Mouse (Mus musculus): ENCODE results near the gene Prokr2.
A peak's percentile ranks its signal among the peaks of the same experiment; 100 is the strongest.

The Prokr2 gene

DNA sequence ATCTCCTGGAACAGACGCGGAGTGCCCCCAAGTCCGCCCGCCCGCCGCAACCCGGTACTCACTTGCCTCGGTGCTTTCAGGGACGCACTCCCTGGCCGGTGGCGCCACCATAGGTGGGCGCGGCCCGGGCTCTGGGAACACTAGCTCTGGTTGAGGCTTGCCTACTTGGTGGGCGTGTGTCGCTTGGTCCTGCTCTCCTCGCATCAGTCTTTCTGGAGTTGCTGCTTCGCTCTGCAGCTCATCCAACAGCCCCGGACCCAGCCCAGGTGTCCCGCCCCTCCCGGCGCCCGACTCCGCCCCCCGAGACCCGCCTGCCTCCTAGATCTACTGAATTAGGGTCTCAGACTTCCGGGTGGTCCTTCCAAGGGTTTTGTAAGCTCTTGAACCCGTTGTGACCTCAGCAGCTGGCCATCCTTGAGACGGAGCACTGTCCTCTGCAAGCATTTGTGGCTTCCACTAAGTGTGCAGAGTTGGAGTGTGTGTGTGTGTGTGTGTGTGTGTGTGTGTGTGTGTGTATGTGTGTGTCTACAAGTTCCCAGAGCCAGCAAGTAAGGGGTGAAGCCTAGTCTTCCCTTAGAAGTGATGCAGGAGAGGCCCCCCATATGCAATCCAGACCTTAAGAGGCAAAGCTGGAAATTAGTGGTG is at the start of gene Prokr2:
Prokr2 (minus strand) TSS at position 254 of the 645 bp plus-strand sequence.
- DNase-seq (ENCODE audit: low read depth): no peak

DNA sequence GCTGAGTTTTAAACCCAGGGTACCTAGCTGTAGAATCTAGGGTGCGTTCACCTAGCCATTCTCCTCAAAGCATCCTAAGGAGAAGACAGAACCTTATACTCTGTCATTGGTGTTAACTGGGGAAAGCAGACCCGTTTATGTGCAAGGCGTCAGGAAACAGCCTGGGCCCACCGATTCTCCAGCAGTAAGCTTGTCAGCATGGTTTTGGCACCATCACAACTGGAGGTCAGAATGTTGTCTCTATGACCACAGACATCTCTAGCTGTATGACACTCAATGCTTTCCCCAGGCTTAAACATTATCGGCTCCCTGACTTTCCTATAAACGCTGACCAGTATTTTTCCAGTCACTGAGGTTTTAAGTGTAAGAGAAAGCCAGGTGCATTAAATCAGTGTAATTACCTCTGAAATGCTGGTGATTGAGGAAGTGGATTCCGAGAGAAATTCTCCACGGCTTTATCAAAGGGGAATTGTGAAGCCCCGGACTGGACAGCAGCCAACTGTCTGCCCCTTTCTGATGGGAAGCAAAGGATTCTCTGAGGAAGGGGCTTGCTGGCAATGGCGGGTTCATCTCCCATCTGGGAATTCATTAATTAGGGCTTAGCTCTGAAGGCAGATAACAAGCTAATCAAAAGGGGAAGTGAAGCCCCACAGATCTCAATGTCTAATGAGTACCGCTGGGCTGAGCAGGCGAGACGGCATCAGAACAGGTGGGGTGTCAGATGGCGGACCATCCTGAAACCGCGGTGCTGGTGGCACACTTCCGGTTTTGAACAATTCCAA is 42.1 kb upstream of the Prokr2 start:
- DNase-seq (ENCODE audit: low read depth): no peak

DNA sequence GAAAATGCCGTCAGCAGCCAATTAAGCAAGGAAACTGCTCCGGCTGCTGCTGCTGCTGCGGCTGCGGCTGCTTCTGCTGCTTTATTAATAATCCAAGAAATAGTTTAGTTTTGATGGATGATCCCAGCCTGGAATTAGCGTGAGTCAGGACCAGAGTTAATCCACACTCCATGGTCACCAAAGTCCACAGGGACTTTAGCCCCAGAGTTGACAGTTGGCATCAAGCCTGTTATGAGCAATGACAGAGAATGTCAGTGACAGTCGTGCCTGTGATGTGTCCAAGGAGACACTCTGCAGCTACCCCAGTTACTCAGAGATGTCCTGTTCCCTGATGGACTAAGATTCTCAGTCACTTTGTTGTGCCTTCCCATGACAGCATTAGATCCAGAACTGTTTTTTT is 40.3 kb upstream of the Prokr2 start:
- DNase-seq (ENCODE audit: low read depth): no peak

GRCm38 (mm10) chr2:132423411-132424047 is 38.3 kb upstream of the Prokr2 start:
- no peak for DNase-seq (ENCODE audit: low read depth)

DNA sequence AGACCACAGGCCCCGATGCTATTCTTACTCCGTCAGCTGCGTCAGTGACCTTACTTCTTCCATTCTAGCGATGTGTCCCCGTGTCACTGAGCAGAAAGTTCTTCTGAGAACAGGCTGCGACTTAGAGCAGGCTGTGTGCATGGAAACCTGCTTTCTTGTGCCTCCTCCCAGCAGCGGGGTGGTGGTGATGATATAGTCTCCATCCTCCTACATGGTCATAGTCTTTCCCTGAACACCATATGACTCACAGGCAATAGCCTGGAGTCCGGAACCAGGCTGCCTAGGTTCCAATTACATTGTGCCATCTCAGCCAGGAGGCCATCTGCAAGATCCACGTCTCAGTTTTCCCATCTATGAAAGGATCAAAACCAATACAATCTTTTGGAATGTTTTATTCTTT is 37.6 kb upstream of the Prokr2 start:
- no peak for DNase-seq (ENCODE audit: low read depth)

DNA sequence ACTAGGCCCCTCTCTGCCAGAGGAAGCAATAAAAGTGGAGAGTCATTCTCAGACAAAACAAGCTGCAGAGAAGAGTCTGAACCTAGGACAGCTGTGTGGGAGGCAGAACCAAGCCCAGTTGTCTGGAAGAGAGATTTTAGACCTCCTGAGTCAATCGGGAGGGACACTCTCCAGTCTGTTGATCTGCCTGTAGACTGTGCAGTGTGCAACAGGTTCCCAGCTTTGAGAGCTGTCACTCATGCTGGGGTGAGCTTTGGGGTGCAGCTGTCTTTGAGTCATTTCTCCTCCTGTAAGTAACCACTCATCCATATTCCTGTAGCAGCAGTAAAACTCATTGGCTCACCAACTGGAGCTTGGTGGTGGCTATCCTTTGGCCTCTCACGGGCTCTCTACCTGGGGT is 33.2 kb upstream of the Prokr2 start:
- no peak for DNase-seq (ENCODE audit: low read depth)

- no peak for DNase-seq (ENCODE audit: low read depth)
Measured at GRCm38 (mm10) chr2:132410126-132410525, 24.9 kb upstream of the Prokr2 start.

- DNase-seq (ENCODE audit: low read depth): no peak
Measured at GRCm38 (mm10) chr2:132398136-132398535, 12.9 kb upstream of the Prokr2 start.

- no peak for DNase-seq (ENCODE audit: low read depth)
Measured at GRCm38 (mm10) chr2:132395753-132396152, 10.5 kb upstream of the Prokr2 start.

DNA sequence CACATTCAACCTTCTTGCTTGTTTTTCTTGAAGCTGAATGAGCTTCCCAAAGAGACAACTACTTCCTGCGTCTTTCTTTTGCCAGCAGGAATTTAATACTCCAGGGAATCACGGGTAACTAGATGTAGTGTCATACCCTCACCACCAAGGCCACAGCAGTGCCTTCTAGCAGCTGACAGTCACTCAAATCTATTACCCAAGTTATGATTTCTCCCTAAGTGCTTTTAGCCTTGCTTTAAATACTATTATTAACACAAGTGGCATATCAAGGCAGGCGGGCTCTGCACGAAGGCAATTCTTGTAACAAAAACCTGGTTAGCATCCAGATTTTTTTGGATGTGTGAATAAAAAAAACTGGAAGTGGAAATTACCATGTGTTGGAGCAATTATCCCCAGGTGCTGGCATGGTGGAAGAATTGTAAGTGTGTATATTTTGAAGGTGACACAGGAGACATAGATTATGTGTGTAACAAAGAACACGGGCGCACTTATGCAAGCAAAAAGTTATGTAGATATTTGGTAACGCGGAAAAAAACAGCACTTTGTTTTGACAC is 5.4 kb upstream of the Prokr2 start:
- no peak for DNase-seq (ENCODE audit: low read depth)

GRCm38 (mm10) chr2:132389562-132389961 is 4.3 kb upstream of the Prokr2 start:
- DNase-seq (ENCODE audit: low read depth): no peak

- DNase-seq (ENCODE audit: low read depth): no peak
Measured at GRCm38 (mm10) chr2:132384511-132385193, 595 bp downstream of the Prokr2 start.

DNA sequence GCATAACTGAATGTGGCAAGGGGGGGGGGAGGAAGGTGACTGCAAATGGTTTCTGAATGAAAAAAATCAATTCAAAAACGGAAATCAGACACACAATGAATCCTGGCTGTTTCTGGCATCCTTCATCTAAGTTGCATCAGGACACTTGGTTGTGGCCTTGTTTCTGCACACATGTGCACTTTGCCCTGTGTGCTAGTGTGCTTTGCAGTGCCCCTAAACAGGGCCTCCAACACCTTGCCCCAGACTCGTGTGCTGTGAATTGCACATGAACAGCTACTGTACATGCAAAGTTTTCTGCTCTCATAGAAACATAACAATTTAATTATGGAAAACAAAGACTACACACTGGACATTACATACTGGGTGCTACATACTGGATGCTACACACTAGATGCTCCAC is 2.9 kb downstream of the Prokr2 start:
- DNase-seq (ENCODE audit: low read depth): no peak

DNA sequence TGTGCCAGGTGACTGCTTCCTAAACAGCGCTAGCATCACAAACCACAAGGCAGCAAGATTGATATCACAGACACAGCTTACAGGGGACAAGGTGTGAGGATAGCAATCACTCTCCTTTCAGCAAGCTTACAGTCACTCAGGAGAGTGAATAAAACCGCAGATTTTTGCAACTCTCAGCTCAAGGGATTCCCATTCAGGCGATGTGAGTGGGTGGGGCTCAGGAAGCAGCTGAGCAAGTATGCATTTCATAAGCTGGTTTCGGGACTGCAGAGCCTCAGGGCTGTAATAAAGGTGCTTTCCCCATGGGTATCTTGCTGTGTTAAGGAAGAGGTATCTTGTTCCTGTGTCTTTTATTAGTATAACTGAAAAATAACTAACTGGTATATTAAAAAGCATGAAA is 5.6 kb downstream of the Prokr2 start:
- DNase-seq (ENCODE audit: low read depth): no peak

DNA sequence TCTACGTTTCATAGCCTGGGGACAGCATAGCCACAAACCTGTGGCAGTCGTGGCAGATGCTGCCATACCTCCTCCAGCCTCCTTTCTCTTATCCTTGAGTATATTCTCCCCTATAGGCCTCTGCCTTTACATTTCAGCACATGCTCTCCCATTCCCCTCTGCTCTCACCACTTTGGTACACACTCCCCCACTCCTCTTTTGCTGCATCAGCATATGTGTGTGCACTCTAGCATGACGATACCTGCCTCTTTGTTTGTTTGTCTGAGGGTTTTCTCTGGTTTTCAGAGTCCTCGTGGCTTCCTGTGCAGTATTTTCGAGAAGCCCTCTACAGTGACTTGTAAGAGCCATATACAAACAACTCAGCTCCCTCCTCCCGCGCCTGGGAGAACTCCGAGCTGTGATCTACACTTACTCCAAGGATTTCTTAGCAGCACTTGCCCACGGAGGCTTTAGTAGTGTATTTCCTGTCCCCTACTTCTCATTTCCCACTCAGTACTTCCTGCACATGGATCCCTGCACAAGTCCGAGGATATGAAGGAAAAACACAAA is 6.6 kb downstream of the Prokr2 start:
- DNase-seq (ENCODE audit: low read depth): no peak

GRCm38 (mm10) chr2:132377436-132377835 is 7.8 kb downstream of the Prokr2 start:
- peak; percentile 2 for DNase-seq (ENCODE audit: low read depth)

GRCm38 (mm10) chr2:132375721-132376120 is 9.5 kb downstream of the Prokr2 start:
- DNase-seq (ENCODE audit: low read depth): no peak

DNA sequence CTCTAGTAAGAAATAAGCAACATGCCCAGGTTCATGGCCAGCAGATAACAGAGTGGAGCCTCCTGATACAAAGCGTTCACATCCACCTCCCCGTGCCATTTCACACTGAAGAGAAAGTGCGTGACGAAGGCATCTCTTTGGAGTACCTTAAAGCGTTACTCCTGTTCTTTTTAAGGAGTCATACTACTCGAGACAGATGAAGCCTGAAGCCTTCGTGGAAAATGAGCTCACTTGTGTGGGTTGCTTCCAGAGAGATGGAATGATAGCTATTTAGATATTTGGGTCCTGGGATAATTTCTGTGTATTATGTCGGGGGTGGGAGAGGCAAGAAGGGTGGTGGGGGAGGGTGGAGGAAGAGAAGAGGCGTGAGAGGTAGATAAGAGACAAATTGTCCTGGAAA is 10.1 kb downstream of the Prokr2 start:
- no peak for DNase-seq (ENCODE audit: low read depth)

- no peak for DNase-seq (ENCODE audit: low read depth)
Measured at GRCm38 (mm10) chr2:132373748-132374147, 11.5 kb downstream of the Prokr2 start.

GRCm38 (mm10) chr2:132368433-132368832 is 16.8 kb downstream of the Prokr2 start:
- DNase-seq (ENCODE audit: low read depth): no peak

GRCm38 (mm10) chr2:132343846-132344245 is 41.4 kb downstream of the Prokr2 start:
- DNase-seq (ENCODE audit: low read depth): no peak

DNA sequence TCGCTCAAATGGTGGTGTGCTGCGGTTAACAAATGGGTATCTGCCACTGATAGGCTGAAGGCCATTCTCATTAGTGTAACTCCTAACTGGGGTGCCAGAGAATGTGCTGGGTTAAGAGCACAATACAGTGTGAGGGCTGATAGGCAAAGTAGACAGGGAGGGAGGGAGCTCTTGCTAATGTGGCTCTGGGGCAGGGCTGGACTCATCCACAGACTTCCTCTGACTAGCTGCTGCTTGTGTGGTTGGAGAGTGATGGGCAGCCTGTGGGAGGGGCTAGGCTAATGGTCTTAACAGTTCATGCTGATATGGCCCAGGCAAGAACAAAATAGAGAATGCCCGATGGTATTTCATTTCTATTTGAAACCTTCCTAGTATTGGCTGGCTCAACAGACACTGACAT is 44.0 kb downstream of the Prokr2 start:
- DNase-seq (ENCODE audit: low read depth): no peak

All from fibroblast of lung, adult 2 months (primary cell).